Mouse (Mus musculus) embryonic facial prominence, embryonic 14.5 days (tissue): ENCODE results near the gene Camta1. TPM values are rescaled to one million over a fixed set of nuclear protein-coding genes. Genes with fewer than 3 reads are reported as not detected.
A peak's percentile ranks its signal among the peaks of the same experiment; 100 is the strongest.

Experiments used
- ATAC-seq: fragments of 200-750 bp; cut with Nextera tagmentation; 2 replicates; pipeline ENCODE4 v1.8.0; 2017; ENCODE audit warnings: low read depth, moderate number of reproducible peaks, moderate TSS enrichment
- DNase-seq: peaks from one replicate; pipeline ENCODE4 v3.0.0-alpha.2; 2015; ENCODE audit warnings: low spot score
- H3K27ac ChIP-seq: fragments of 300-500 bp; sonication (generic); replicated peaks from 2 replicates; pipeline ENCODE4 v1.5.1; 2014; ENCODE audit warnings: low read depth, mild to moderate bottlenecking, low read length, moderate library complexity
- H3K27me3 ChIP-seq: fragments of 300-500 bp; sonication (generic); replicated peaks from 2 replicates; pipeline ENCODE4 v1.6.1; 2014; ENCODE audit warnings: low read length; ENCODE audit not compliant: control insufficient read depth, insufficient read depth
- H3K36me3 ChIP-seq: fragments of 300-500 bp; sonication (generic); 2 replicates; pipeline ENCODE4 v1.6.1; 2014; ENCODE audit warnings: low read length, mixed read lengths; ENCODE audit not compliant: control insufficient read depth, insufficient read depth
- H3K4me1 ChIP-seq: fragments of 300-500 bp; sonication (generic); 2 replicates; pipeline ENCODE4 v1.6.1; 2014; ENCODE audit warnings: antibody characterized with exemption, low read length; ENCODE audit not compliant: control insufficient read depth, insufficient read depth
- H3K4me2 ChIP-seq: fragments of 300-500 bp; sonication (generic); 2 replicates; pipeline ENCODE4 v1.6.1; 2014; ENCODE audit warnings: low read depth, mild to moderate bottlenecking, low read length, moderate library complexity, mixed read lengths
- H3K4me3 ChIP-seq: fragments of 300-500 bp; sonication (generic); 2 replicates; pipeline ENCODE4 v1.5.1; 2014; ENCODE audit warnings: low read depth, mild to moderate bottlenecking, low read length
- H3K9ac ChIP-seq: fragments of 300-500 bp; sonication (generic); 2 replicates; pipeline ENCODE4 v1.6.1; 2014; ENCODE audit warnings: low read depth, mild to moderate bottlenecking, low read length, moderate library complexity, mixed read lengths
- H3K9me3 ChIP-seq: fragments of 300-500 bp; sonication (generic); 2 replicates; pipeline ENCODE4 v1.6.1; 2016; ENCODE audit warnings: low read length; ENCODE audit not compliant: control insufficient read depth
- WGBS: fragments of 180-500 bp; shearing (Covaris S2); extraction: QIAGEN DNeasy Blood & Tissue Kit; methylation state at CpG from one replicate; pipeline ENCODE4 v1.1.7; 2014; 5-methylcytosine and 5-hydroxymethylcytosine counted together
- polyA plus RNA-seq: library from polyadenylated mRNA; unstranded; fragments of >200 nt; fragmentation: Nextera tagmentation; extraction: Ambion mirVana; gene quantifications from 2 replicates; pipeline ENCODE4 v1.2.1, GENCODE M21; 2014

Camta1 gene
- polyA plus RNA-seq, 1 experiment from 2014 or later: 77.3 TPM

DNA sequence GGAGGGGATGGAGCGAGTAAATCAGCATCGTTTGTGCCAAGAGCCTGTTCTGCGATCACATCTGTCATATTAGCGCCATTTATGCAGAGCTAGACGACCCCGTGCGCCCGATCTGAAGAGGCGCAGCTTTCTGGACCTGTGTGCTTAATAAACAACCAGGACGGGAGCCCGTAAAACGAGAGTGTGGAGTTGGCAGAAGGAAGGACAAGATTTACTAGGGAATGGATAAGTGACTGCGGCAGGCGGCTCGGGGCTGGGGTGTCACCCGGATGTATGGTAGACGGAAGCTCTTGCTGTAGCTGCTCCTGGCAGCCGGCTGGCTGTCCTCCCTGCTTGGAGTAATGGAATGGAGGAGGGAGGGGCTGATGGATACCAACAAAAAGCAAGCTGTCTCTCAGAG lies 691.0 kb downstream of the Camta1 start:
- Histone ChIP-seq H3K27ac (no peak overlapping the region), H3K36me3 (no peaks in the 10 kb centered on the region), H3K4me2 (no peak overlapping the region), H3K9ac (no peak overlapping the region), H3K9me3 (no peaks in the 10 kb centered on the region), H3K4me3 (no peak overlapping the region), H3K27me3 (no peaks in the 10 kb centered on the region), H3K4me1 (no peaks in the 10 kb centered on the region)
- no peak for DNase-seq
- WGBS: 61% methylated on average over 18 of the region's 18 CpGs
- ATAC-seq: no peak

DNA sequence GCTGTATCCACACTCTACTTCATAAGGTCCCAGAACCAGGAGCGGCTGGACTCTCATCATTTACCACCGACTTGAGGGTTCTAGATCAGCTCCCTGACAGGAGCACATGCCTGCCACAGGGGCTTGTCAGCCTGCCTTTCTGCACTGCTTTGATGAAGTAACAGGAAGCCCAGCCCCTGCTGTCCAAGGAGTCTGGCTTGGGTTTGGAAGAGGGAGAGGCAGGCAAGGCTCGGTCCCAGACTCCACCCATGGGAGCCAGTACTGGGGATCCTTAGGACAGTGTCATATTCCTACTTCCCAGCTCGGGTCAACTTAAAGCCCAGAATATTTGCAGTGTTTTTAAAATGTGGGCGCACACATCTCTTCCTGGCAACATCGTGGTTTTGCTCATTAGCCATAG lies 694.7 kb downstream of the Camta1 start:
- no peak overlapping the region for H3K4me3 ChIP-seq
- no peak overlapping the region for H3K27ac ChIP-seq
- H3K4me1 ChIP-seq: no peaks in the 10 kb centered on the region
- H3K4me2 ChIP-seq: no peak overlapping the region
- H3K9me3 ChIP-seq: no peaks in the 10 kb centered on the region
- DNase-seq: no peak
- H3K36me3 ChIP-seq: no peaks in the 10 kb centered on the region
- no peak overlapping the region for H3K9ac ChIP-seq
- no peak for ATAC-seq
- 76% methylated on average over 6 of the region's 6 CpGs for WGBS
- H3K27me3 ChIP-seq: 0 out of 2 replicates have a peak, but pooled peaks cover 10% of the 10 kb centered on the region

DNA sequence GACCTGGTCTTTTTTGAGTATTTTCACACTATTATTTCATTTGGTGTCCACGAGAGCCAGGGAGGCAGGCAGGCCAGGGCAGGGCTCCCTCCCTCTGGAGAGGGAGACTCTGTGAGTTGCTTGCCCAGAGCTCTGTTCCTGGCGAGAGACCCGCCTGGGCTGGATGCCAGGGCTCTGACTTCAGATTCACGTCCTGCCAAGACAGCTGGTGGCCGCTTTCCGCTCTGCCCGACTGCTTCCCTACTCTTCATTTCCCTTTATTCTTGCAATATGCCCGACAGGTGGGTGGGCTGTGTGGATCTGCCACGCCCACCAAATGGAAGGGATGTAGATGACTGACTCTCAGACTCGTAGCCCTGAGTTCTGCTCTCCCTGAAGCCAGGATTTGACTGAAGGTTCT lies 696.1 kb downstream of the Camta1 start:
- Histone ChIP-seq H3K36me3 (no peaks in the 10 kb centered on the region), H3K4me1 (no peaks in the 10 kb centered on the region), H3K9ac (no peak overlapping the region), H3K27ac (no peak overlapping the region), H3K4me2 (no peak overlapping the region), H3K9me3 (no peaks in the 10 kb centered on the region), H3K27me3 (0 out of 2 replicates have a peak, but pooled peaks cover 10% of the 10 kb centered on the region), H3K4me3 (no peak overlapping the region)
- ATAC-seq (peak; percentile 73), DNase-seq (peak; percentile 84)
- WGBS: 12% methylated on average over 10 of the region's 10 CpGs

DNA sequence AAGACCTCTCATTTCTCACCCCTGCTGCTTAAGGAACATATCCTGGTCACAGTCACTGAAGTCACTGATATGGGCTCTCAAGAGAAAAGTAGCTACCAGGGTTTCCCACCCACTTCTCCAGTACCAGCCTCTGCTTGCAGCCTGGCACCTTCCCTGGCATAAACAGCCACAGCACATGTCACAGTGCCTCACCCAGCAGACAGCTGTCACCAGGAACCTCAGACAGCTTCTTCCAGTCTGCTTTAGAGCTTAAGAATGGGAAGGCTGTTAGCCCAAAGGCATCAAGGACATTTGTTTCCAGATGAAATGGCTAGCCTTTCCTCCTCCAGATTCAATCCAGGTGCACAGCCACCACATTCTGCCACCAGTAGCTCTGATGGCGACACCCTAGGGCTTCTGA lies 697.4 kb downstream of the Camta1 start:
- no peak overlapping the region for H3K4me3 ChIP-seq
- no peaks in the 10 kb centered on the region for H3K9me3 ChIP-seq
- H3K9ac ChIP-seq: no peak overlapping the region
- H3K27ac ChIP-seq: no peak overlapping the region
- 0 out of 2 replicates have a peak, but pooled peaks cover 10% of the 10 kb centered on the region for H3K27me3 ChIP-seq
- no peaks in the 10 kb centered on the region for H3K4me1 ChIP-seq
- ATAC-seq (no peak), DNase-seq (no peak)
- 73% methylated on average over 1 of the region's 1 CpGs for WGBS
- no peak overlapping the region for H3K4me2 ChIP-seq
- H3K36me3 ChIP-seq: no peaks in the 10 kb centered on the region

DNA sequence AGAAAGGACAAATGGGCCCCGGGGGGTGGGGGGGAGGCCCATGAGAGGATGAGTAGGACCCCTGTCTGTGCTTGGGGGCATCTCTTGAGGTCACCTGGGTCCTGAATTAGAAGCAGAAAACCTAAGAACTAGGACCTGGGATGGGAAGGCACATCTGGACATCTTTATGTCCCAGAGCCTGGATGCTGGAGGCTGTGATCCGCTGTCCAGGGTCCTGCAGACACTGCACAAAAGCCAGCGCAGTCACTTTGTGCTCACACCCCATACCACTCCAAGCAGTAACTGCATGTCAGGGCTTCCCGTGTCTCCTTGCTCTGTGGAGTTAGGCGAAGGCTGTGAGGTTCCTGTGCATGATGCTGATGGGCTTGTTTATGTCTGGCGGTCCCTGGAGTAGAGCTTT lies 699.8 kb downstream of the Camta1 start:
- no peak overlapping the region for H3K4me2 ChIP-seq
- 33% methylated on average over 6 of the region's 6 CpGs for WGBS
- no peak overlapping the region for H3K27ac ChIP-seq
- H3K9me3 ChIP-seq: no peaks in the 10 kb centered on the region
- 0 out of 2 replicates have a peak, but pooled peaks cover 10% of the 10 kb centered on the region for H3K27me3 ChIP-seq
- ATAC-seq (no peak), DNase-seq (peak; percentile 32)
- no peak overlapping the region for H3K4me3 ChIP-seq
- H3K9ac ChIP-seq: no peak overlapping the region
- H3K4me1 ChIP-seq: no peaks in the 10 kb centered on the region
- no peaks in the 10 kb centered on the region for H3K36me3 ChIP-seq

DNA sequence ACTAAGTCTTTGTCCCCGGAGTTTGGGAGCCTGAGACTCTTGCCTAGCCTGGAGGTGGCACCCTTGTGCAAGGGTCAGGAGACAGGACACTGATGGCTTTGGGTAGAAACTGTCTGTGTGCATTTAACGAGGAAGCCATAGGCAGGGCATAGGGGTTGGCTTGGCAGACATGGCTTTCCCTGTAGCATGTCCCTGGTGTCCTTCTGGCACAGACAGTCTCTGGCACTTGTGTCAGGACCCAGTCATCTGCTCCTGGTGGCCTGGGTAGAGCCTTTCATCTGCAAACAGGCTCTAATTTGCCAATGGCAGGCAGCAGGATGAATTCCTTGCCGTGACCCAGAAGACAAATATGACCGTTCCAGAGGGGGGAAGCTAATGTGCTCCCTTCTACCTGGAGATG lies 700.7 kb downstream of the Camta1 start:
- no peak overlapping the region for H3K4me2 ChIP-seq
- no peak overlapping the region for H3K9ac ChIP-seq
- no peaks in the 10 kb centered on the region for H3K36me3 ChIP-seq
- H3K4me3 ChIP-seq: no peak overlapping the region
- H3K9me3 ChIP-seq: no peaks in the 10 kb centered on the region
- 69% methylated on average over 4 of the region's 4 CpGs for WGBS
- H3K4me1 ChIP-seq: no peaks in the 10 kb centered on the region
- H3K27ac ChIP-seq: no peak overlapping the region
- no peak for ATAC-seq
- 0 out of 2 replicates have a peak, but pooled peaks cover 10% of the 10 kb centered on the region for H3K27me3 ChIP-seq
- DNase-seq: no peak

DNA sequence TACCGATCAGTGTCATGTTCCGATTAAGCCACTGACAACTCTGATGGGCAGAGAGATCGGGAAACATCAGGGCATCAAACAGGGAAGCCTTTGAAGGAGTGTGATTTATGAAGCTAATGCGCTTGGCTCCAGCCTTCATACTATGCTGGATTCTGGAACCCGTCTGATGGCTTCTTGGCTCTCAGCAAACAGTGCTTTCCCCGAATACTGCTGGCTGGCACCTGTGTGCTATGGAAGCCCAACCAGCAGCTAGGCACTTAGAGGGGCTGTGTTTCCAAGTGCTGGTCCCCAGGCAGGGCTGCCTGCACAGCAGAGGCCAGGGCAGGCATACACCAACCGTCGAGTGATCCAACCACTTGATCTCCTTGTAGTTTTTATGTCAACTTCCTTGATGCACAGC lies 701.2 kb downstream of the Camta1 start:
- H3K4me3 ChIP-seq: no peak overlapping the region
- no peak overlapping the region for H3K9ac ChIP-seq
- 71% methylated on average over 8 of the region's 8 CpGs for WGBS
- H3K4me1 ChIP-seq: no peaks in the 10 kb centered on the region
- 0 out of 2 replicates have a peak, but pooled peaks cover 10% of the 10 kb centered on the region for H3K27me3 ChIP-seq
- ATAC-seq (no peak), DNase-seq (no peak)
- no peaks in the 10 kb centered on the region for H3K36me3 ChIP-seq
- no peak overlapping the region for H3K27ac ChIP-seq
- H3K9me3 ChIP-seq: no peaks in the 10 kb centered on the region
- no peak overlapping the region for H3K4me2 ChIP-seq

DNA sequence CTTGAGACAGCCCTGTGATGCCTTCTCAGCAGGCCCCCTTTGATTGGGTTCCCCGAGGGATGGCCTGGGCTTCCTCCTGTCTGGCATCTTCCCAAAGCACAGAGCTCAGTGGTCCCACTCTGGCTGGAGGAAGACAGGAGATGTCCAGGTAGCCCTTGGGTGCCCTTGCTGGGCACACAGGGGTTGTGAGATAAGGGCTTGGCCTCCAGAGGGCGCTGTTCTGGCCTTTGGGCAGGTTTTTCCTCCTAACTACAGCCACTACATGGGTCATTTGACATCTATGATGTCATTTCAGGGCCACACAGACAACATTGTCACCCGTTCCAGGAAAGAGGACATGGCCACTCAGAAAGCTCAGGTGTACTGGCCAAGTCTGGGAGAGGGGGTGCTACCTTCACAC lies 703.4 kb downstream of the Camta1 start:
- WGBS: 52% methylated on average over 3 of the region's 3 CpGs
- Histone ChIP-seq H3K27me3 (0 out of 2 replicates have a peak, but pooled peaks cover 4% of the 10 kb centered on the region), H3K36me3 (no peaks in the 10 kb centered on the region), H3K4me2 (no peak overlapping the region), H3K4me3 (no peak overlapping the region), H3K4me1 (no peaks in the 10 kb centered on the region), H3K9ac (no peak overlapping the region), H3K9me3 (no peaks in the 10 kb centered on the region), H3K27ac (no peak overlapping the region)
- ATAC-seq: no peak
- DNase-seq: no peak

DNA sequence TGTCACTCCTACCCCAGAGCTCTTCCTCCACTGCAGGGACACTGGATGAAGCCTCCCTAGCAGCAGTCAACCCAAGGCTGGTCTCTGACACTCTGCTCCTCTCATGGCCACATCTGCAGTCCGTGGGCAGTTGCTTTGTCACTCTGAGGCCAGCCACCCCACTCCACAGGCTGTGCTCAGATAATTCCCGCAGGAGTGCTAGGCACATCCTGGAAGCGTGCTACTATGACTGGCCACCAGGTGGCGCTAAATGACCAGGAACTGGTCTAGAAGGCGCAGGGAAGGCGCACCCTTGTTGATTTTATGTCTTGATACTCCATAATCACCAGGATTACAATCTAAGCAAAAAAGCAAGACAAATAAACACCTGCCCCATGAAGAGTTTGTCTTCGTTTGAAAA lies 704.8 kb downstream of the Camta1 start:
- no peak overlapping the region for H3K27ac ChIP-seq
- DNase-seq (peak; percentile 84), ATAC-seq (peak; percentile 80)
- H3K4me2 ChIP-seq: no peak overlapping the region
- no peaks in the 10 kb centered on the region for H3K4me1 ChIP-seq
- no peak overlapping the region for H3K9ac ChIP-seq
- no peaks in the 10 kb centered on the region for H3K9me3 ChIP-seq
- WGBS: 3% methylated on average over 7 of the region's 7 CpGs
- no peak overlapping the region for H3K4me3 ChIP-seq
- H3K27me3 ChIP-seq: no peaks in the 10 kb centered on the region
- no peaks in the 10 kb centered on the region for H3K36me3 ChIP-seq
